7 mouse cellular contexts compared by ENCODE assay signal in the genomic region with DNA sequence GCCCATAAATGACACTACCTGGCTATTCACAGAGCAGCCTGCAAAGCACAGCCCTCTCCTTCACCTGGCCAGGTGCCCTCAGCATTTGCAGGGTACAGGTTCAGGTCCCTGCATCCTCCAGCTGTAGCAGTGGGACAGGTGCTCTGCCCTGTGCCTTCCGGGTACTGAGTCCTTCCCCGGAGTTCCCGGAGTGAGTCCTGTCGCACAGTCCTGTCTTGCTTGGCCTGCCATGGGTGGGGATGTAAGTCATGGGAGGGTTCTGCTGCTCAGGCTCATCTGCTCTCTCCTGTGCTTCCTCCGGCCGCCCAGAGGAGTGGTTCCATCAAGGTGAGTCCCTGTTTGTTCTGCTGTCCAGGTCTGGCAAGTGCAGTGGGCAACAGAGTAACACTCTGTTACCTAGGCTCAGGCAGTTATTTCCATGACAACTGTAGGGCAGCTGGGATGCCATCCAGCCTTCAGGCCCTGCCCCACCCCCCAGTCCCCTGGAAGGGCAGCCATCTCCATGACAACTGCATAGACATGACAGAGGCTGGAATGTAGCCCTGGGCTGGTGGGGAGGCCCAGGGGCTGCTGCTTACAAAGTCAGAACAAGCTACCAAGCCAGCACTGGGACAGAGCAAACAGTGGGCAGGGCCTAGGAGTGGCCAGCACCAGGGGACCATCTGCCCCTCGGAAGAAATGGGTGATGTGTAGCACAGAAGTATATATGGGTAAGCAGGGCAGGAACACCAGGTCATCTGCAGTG. TPM values are rescaled to one million over a fixed set of nuclear protein-coding genes. Genes with fewer than 3 reads are reported as not detected.
DNase-seq lines count a peak whose midpoint lies in the region; ATAC-seq and TF ChIP-seq lines count a peak whose summit lies in the region.

No protein-coding gene starts in this region.

- H3K4me1 ChIP-seq in forebrain, postnatal 0 days (ENCODE audit: insufficient read depth), result 0 out of 2 replicates have a peak, but pooled peaks cover 4% of the 10 kb centered on the region

- no peak overlapping the region; the same call in 1 of the 2 replicates for H3K9ac ChIP-seq in forebrain, postnatal 0 days

- no peaks in the 10 kb centered on the region for H3K9me3 ChIP-seq in forebrain, postnatal 0 days (ENCODE audit: low read length)

- intact Hi-C loops in left cerebral cortex, adult 2 months (cut with DNase I), result no loop called here

- DNase-seq in layer of hippocampus, postnatal 10 days (ENCODE audit: low spot score in 2 of 2), result peak; percentile 62 to 70
- no peak for DNase-seq in layer of hippocampus, adult 8-10 months (ENCODE audit: low spot score in 2 of 2)
- DNase-seq in embryo, embryonic 11.5 days (ENCODE audit: low read depth, low spot score), result peak; percentile 63
- peak; percentile 76 for DNase-seq in forebrain, postnatal 0 days
- DNase-seq in neural tube, embryonic 10.5 days (ENCODE audit: extremely low spot score, low spot score), result peak; percentile 77
- no peak for DNase-seq in left cerebral cortex, adult 2 months (ENCODE audit: extremely low spot score in 1 of 2, low spot score in 2 of 2)
- no peak for DNase-seq in adrenal gland, adult (ENCODE audit: inconsistent age in 2 of 2, low spot score in 1 of 2)

- no peak for TF ChIP-seq CTCF in forebrain, postnatal 0 days (IDR thresholded peaks at IDR 0.05; ENCODE audit: low read depth)
- no peak for TF ChIP-seq CTCF in left cerebral cortex, adult 2 months (IDR thresholded peaks at IDR 0.05)

- 26% methylated on average over 7 of the region's 7 CpGs for WGBS in forebrain, postnatal 0 days

- H3K4me2 ChIP-seq in forebrain, postnatal 0 days (ENCODE audit: low read depth), result no peak overlapping the region

- no peaks in the 10 kb centered on the region for H3K27me3 ChIP-seq in forebrain, postnatal 0 days (ENCODE audit: insufficient read depth, low read length)

- H3K4me3 ChIP-seq in forebrain, postnatal 0 days (ENCODE audit: low read depth, low read length), result no peak overlapping the region
- no peak overlapping the region for H3K4me3 ChIP-seq in left cerebral cortex, adult 2 months

- peaks cover 78% of the 10 kb centered on the region for H3K36me3 ChIP-seq in forebrain, postnatal 0 days (ENCODE audit: insufficient read depth)

- ATAC-seq in forebrain, postnatal 0 days, result peak; percentile 82

- peak overlapping the region; percentile 59 for H3K27ac ChIP-seq in forebrain, postnatal 0 days (ENCODE audit: low read depth, low read length)
- H3K27ac ChIP-seq in left cerebral cortex, adult 2 months, result no peak overlapping the region

RNA-seq across cellular contexts. Expression of a gene that starts 25.5 kb away (rescaled TPM):
- total RNA-seq in layer of hippocampus, postnatal 10 days (2021), result 10 to 100 TPM; 22.1 to 28.4 TPM
- 10 to 100 TPM; 19.4 to 24.4 (median 21.0) TPM for total RNA-seq in layer of hippocampus, adult 8-10 months (2022)
- 9.7 and 11.5 TPM in 2 replicates for total RNA-seq in forebrain, postnatal 0 days (2014; rRNA removed)
- 28.0 and 34.4 TPM in 2 replicates for polyA plus RNA-seq in forebrain, postnatal 0 days (2015; fragmentation: Nextera tagmentation; extraction: Ambion mirVana)
- 10 to 100 TPM; 18.2 to 22.5 TPM for total RNA-seq in left cerebral cortex, adult 2 months (2021)

RNA-seq across cellular contexts. Expression of a gene that starts 26.0 kb away (rescaled TPM):
- 10 to 100 TPM; 55.3 to 59.8 TPM for total RNA-seq in layer of hippocampus, postnatal 10 days (2021)
- total RNA-seq in layer of hippocampus, adult 8-10 months (2022), result 10 to 100 TPM; 67.1 to 80.6 (median 76.9) TPM
- total RNA-seq in forebrain, postnatal 0 days (2014; rRNA removed), result 65.6 and 68.4 TPM in 2 replicates
- 79.9 and 105 TPM in 2 replicates for polyA plus RNA-seq in forebrain, postnatal 0 days (2015; fragmentation: Nextera tagmentation; extraction: Ambion mirVana)
- total RNA-seq in left cerebral cortex, adult 2 months (2021), result 10 to 100 TPM; 87.2 to 87.6 TPM

RNA-seq across cellular contexts. Expression of a gene that starts 52.7 kb away (rescaled TPM):
- 10 to 100 TPM; 46.2 to 53.9 TPM for total RNA-seq in layer of hippocampus, postnatal 10 days (2021)
- 10 to 100 TPM; 35.5 to 52.4 (median 41.6) TPM for total RNA-seq in layer of hippocampus, adult 8-10 months (2022)
- 103 and 120 TPM in 2 replicates for total RNA-seq in forebrain, postnatal 0 days (2014; rRNA removed)
- 31.2 and 42.8 TPM in 2 replicates for polyA plus RNA-seq in forebrain, postnatal 0 days (2015; fragmentation: Nextera tagmentation; extraction: Ambion mirVana)
- total RNA-seq in left cerebral cortex, adult 2 months (2021), result 10 to 100 TPM; 39.1 to 50.4 TPM

RNA-seq across cellular contexts. Expression of a gene that starts 52.7 kb away (rescaled TPM):
- 100 to 1,000 TPM; 100 to 102 TPM for total RNA-seq in layer of hippocampus, postnatal 10 days (2021)
- total RNA-seq in layer of hippocampus, adult 8-10 months (2022), result 100 to 1,000 TPM; 112 to 138 (median 127) TPM
- 25.5 and 43.0 TPM in 2 replicates for total RNA-seq in forebrain, postnatal 0 days (2014; rRNA removed)
- polyA plus RNA-seq in forebrain, postnatal 0 days (2015; fragmentation: Nextera tagmentation; extraction: Ambion mirVana), result 69.9 and 75.9 TPM in 2 replicates
- 100 to 1,000 TPM; 154 to 158 TPM for total RNA-seq in left cerebral cortex, adult 2 months (2021)

Comparison
In these comparisons a context has a peak if more than half of its experiments do, and no peak if none do; other contexts are left out.
1. DNase-seq: peak in layer of hippocampus, postnatal 10 days (2 of 2), embryo, embryonic 11.5 days (single experiment), forebrain, postnatal 0 days (single experiment) and neural tube, embryonic 10.5 days (single experiment); none in layer of hippocampus, adult 8-10 months (0 of 2), left cerebral cortex, adult 2 months (0 of 2) and adrenal gland, adult (0 of 2).